Mouse (Mus musculus) stomach, adult 2 months (tissue): ENCODE measurements around the gene Olfr201. TPM values are rescaled to one million over a fixed set of nuclear protein-coding genes. Genes with fewer than 3 reads are reported as not detected.

Source experiments
- polyA plus RNA-seq: library from polyadenylated mRNA; depleted of rRNA; stranded (reverse); fragments of >200 nt; gene quantifications from 2 replicates; pipeline ENCODE4 v1.2.3, GENCODE M21; 2012; rRNA removed

Olfr201 gene
- polyA plus RNA-seq = not detected in 2 replicates

DNA sequence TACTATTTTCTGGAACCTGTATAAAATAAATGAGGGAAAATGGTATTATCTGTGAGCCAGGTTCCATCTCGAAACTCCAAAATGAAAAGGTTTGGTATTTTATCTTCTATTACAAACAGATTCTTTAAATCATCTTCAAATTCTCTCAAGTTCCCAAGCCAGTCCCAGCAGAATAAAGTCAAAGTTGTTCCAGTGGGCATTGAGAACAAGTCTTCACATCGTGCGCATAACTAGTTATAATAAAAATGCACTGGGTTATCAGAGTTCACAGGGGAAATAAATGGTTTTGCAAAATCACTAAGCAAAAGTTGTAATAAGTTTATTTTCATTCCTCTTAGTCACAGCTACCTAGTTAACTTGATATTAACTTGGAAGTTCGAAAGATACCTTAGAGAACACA is at the start of gene Olfr201:
Olfr201 (minus strand) TSS at position 101 of the 400 bp plus-strand sequence.

DNA sequence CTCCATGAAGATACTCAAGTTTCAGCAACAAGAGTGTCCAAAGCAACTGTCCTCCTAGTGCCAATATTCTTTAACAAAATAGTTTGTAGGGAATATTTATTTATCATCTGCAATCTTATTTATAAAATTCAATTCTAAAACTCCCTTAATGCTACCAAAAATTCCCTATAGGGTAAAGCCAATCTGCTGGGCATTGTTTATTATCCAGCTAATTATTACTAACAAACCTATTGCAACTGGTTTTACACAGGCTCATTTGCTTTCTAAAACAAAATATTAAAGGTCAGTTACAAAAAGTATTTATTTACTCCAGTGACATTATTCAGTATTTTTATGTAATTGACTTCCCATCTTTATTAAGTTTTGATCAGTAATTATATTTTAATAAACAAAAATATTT is 45.7 kb upstream of the Olfr201 start, which contains the start of gene Olfr204:
Olfr204 (minus strand) TSS at position 101 of the 400 bp plus-strand sequence.

DNA sequence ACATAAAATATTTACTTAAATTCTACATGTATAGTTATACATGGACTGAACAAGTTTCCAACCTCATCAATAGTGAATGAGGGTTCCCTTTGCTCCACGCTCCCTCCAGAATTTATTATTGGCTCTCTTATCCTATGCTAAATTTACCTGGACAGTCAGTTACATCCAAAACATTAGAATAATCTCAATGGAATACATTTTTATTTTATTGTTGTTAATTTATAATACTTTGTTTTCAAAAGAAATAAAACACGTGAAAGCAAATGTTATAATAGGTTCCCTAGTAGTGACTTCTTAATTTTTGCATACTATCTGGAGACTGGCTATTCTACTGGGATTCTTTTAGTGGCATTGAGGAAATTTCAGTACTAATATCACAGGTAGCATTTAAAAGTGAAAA is 26.1 kb upstream of the Olfr201 start, which contains the start of gene Olfr203:
Olfr203 (plus strand) TSS at position 301 of the 400 bp plus-strand sequence.

DNA sequence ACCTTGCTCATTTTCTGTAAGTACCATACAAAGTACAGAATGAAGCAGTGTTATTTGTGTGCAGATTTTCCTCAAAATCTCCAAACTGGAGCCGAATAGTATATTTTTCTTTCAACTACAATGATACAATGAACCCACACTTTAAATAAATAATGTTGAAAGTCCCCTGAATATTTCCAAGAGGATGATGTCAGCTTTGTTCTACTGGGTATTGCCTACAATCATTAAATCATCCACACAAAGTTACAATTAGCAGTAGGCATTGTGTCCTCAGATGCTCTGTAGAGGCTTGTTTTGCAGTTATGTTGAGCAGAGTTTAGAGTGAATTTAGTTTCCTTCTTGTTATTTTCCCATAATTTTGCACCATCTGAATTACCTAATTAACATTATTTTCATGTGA is 14.3 kb upstream of the Olfr201 start, which contains the start of gene Olfr202:
Olfr202 (minus strand) TSS at position 101 of the 400 bp plus-strand sequence.

DNA sequence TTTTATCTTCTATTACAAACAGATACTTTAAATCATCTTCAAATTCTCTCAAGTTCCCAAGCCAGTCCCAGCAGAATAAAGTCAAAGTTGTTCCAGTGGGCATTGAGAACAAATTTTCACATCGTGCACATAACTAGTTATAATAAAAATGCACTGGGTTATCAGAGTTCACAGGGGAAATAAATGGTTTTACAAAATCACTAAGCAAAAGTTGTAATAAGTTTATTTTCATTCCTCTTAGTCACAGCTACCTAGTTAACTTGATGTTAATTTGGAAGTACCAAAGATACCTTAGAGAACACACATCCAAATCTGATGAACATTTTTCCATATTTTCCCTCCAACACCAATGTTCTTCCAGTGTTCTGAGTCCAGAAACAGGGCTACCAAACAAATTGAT is 52.8 kb downstream of the Olfr201 start, which contains the start of gene Olfr199:
Olfr199 (minus strand) TSS at position 101 of the 400 bp plus-strand sequence.

Other genes starting within 250 kb of the Olfr201 start
- not detected in 2 replicates for gene Olfr186, start 242.3 kb downstream of the Olfr201 start, polyA plus RNA-seq
- not detected in 2 replicates for gene Olfr187, start 232.9 kb downstream of the Olfr201 start, polyA plus RNA-seq
- gene Olfr190, start 194.6 kb downstream of the Olfr201 start, polyA plus RNA-seq = not detected in 2 replicates
- gene Olfr191, start 182.8 kb downstream of the Olfr201 start, polyA plus RNA-seq = not detected in 2 replicates
- not detected in 2 replicates for gene Olfr193, start 160.8 kb downstream of the Olfr201 start, polyA plus RNA-seq
- not detected in 2 replicates for gene Olfr194, start 151.6 kb downstream of the Olfr201 start, polyA plus RNA-seq
- gene Olfr195, start 125.6 kb downstream of the Olfr201 start, polyA plus RNA-seq = not detected in 2 replicates
- gene Olfr196, start 102.2 kb downstream of the Olfr201 start, polyA plus RNA-seq = not detected in 2 replicates
- not detected in 2 replicates for gene Olfr198, start 69.1 kb downstream of the Olfr201 start, polyA plus RNA-seq
- gene Olfr199, start 52.9 kb downstream of the Olfr201 start, polyA plus RNA-seq = not detected in 2 replicates
- gene Olfr202, start 14.2 kb upstream of the Olfr201 start, polyA plus RNA-seq = not detected in 2 replicates
- gene Olfr203, start 26.2 kb upstream of the Olfr201 start, polyA plus RNA-seq = not detected in 2 replicates
- gene Olfr204, start 45.6 kb upstream of the Olfr201 start, polyA plus RNA-seq = not detected in 2 replicates
- gene Olfr205, start 58.5 kb upstream of the Olfr201 start, polyA plus RNA-seq = not detected in 2 replicates
- gene Olfr206, start 76.6 kb upstream of the Olfr201 start, polyA plus RNA-seq = not detected in 2 replicates
- gene Olfr209, start 91.4 kb upstream of the Olfr201 start, polyA plus RNA-seq = not detected in 2 replicates
- not detected in 2 replicates for gene Gabrr3, start 134.7 kb upstream of the Olfr201 start, polyA plus RNA-seq
- gene Riox2, start 199.1 kb upstream of the Olfr201 start, polyA plus RNA-seq = 1.3 and 1.5 TPM in 2 replicates